Mouse (Mus musculus): ENCODE measurements around the gene Aqp9. TPM values are rescaled to one million over a fixed set of nuclear protein-coding genes. Genes with fewer than 3 reads are reported as not detected.
A peak's percentile ranks its signal among the peaks of the same experiment; 100 is the strongest.

Gene Aqp9
- polyA plus RNA-seq, 1 experiment from 2014 or later, result 0.21 TPM

DNA sequence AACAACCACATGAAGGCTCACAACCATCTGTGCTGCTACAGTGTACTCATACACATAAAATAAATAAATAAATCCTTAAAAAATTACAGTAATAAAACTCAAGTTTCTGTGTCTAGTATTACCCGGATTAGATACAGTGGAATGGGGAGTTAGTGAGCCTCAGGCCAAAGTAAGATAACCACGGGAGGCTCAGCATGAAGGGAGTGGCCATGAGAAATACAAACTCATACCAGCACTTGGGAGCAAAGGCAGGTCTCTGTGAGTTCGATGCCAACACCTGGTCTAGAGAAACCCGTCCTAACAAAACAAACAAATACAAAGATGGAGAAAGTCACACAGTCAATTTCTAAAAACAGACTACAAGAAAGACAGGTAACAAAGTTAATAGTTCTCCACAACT, 18.3 kb downstream of the Aqp9 start:
- TF ChIP-seq CTCF (IDR thresholded peaks at IDR 0.05; ENCODE audit: low read depth), result no peak
- Histone ChIP-seq H3K4me2 (replicated peaks; ENCODE audit: low read depth) (no peak overlapping the region), H3K27me3 (replicated peaks; ENCODE audit: control insufficient read depth, insufficient read depth, low read length) (no peaks in the 10 kb centered on the region), H3K9ac (ENCODE audit: low read depth, low read length) (no peak overlapping the region), H3K27ac (ENCODE audit: low read depth, low read length) (no peak overlapping the region), H3K9me3 (ENCODE audit: control insufficient read depth) (no peaks in the 10 kb centered on the region), H3K4me3 (ENCODE audit: low read depth, low read length) (no peak overlapping the region), H3K36me3 (ENCODE audit: control insufficient read depth, insufficient read depth) (no peaks in the 10 kb centered on the region), H3K4me1 (replicated peaks; ENCODE audit: control insufficient read depth, insufficient read depth, low read length) (no peaks in the 10 kb centered on the region)
- 54% methylated on average over 4 of the region's 4 CpGs for WGBS
- no peak for ATAC-seq

DNA sequence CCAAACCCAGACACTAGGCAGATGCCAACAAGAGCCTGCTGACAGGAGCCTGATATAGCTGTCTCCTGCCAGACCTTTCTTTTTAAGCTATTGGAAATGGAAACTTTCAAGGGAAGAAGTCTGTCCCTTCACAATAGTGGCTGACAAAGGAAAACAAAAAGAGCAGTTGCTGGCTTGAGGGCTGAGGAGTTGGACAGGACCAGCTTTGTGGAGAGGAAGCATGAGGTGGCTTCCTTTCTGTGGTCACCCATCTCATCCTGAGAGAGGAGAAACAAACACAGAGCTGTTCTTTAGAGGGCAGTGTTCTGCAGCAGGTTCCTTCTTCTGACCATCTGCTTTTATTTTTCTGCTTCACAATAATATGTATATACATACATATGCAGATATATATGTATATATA, 19.6 kb downstream of the Aqp9 start:
- Histone ChIP-seq H3K4me1 (replicated peaks; ENCODE audit: control insufficient read depth, insufficient read depth, low read length) (no peaks in the 10 kb centered on the region), H3K36me3 (ENCODE audit: control insufficient read depth, insufficient read depth) (no peaks in the 10 kb centered on the region), H3K4me2 (replicated peaks; ENCODE audit: low read depth) (no peak overlapping the region), H3K9ac (ENCODE audit: low read depth, low read length) (no peak overlapping the region), H3K27me3 (replicated peaks; ENCODE audit: control insufficient read depth, insufficient read depth, low read length) (no peaks in the 10 kb centered on the region), H3K27ac (ENCODE audit: low read depth, low read length) (no peak overlapping the region), H3K4me3 (ENCODE audit: low read depth, low read length) (no peak overlapping the region), H3K9me3 (ENCODE audit: control insufficient read depth) (no peaks in the 10 kb centered on the region)
- ATAC-seq, result no peak
- no peak for TF ChIP-seq CTCF (IDR thresholded peaks at IDR 0.05; ENCODE audit: low read depth)

DNA sequence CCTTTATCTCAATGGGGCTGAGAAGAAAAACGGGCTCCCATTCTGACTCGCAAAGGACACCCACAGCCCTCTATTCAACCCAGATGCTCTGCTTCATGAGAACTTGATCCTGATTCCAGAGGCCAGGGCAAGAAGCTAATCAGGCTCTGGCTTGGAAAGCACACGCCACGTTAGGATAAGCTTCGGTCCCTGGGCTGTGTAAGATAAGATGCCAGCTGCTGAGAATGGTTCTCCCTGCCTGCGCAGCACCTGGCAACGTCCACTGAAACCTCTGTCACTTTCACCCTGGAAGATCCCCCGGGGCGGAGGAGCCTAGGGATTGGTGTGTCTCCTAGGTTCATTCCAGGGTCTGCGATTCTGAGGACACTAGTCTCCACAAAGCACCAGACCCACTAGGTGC, 22.3 kb downstream of the Aqp9 start:
- Histone ChIP-seq H3K4me3 (ENCODE audit: low read depth, low read length) (no peak overlapping the region), H3K36me3 (ENCODE audit: control insufficient read depth, insufficient read depth) (no peaks in the 10 kb centered on the region), H3K4me2 (replicated peaks; ENCODE audit: low read depth) (no peak overlapping the region), H3K27ac (ENCODE audit: low read depth, low read length) (no peak overlapping the region), H3K9ac (ENCODE audit: low read depth, low read length) (no peak overlapping the region), H3K9me3 (ENCODE audit: control insufficient read depth) (no peaks in the 10 kb centered on the region), H3K27me3 (replicated peaks; ENCODE audit: control insufficient read depth, insufficient read depth, low read length) (no peaks in the 10 kb centered on the region), H3K4me1 (replicated peaks; ENCODE audit: control insufficient read depth, insufficient read depth, low read length) (no peaks in the 10 kb centered on the region)
- no peak for ATAC-seq
- WGBS, result 82% methylated on average over 10 of the region's 10 CpGs
- TF ChIP-seq CTCF (IDR thresholded peaks at IDR 0.05; ENCODE audit: low read depth), result no peak

DNA sequence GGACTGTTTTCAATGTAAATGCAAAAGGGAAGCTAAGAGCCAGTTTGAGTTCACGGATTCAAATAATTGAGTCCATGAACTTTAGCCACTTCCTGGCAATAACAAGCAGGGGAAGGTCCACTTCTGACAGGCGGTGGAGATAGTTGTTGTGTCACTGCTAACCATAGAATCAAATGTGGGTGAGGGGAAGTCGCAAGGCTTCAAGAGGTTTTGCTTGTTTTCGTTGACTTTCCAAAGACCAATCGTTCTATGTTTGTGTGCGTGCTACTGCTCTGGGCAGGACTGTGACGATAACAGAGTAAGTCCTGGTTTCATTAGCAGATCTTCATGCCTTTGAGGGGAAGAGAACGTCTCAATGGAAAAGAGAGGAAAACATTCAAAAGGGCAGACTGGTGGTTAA, 28.3 kb downstream of the Aqp9 start:
- WGBS, result 51% methylated on average over 8 of the region's 8 CpGs
- H3K27me3 ChIP-seq (replicated peaks; ENCODE audit: control insufficient read depth, insufficient read depth, low read length), result no peaks in the 10 kb centered on the region
- H3K9me3 ChIP-seq (ENCODE audit: control insufficient read depth), result no peaks in the 10 kb centered on the region
- H3K36me3 ChIP-seq (ENCODE audit: control insufficient read depth, insufficient read depth), result no peaks in the 10 kb centered on the region
- H3K9ac ChIP-seq (ENCODE audit: low read depth, low read length), result no peak overlapping the region
- ATAC-seq, result peak; percentile 33; the same call in 1 of the 2 replicates
- H3K4me3 ChIP-seq (ENCODE audit: low read depth, low read length), result no peak overlapping the region
- no peaks in the 10 kb centered on the region for H3K4me1 ChIP-seq (replicated peaks; ENCODE audit: control insufficient read depth, insufficient read depth, low read length)
- H3K27ac ChIP-seq (ENCODE audit: low read depth, low read length), result peak overlapping the region; percentile 22; the same call in 1 of the 2 replicates
- no peak overlapping the region for H3K4me2 ChIP-seq (replicated peaks; ENCODE audit: low read depth)
- TF ChIP-seq CTCF (IDR thresholded peaks at IDR 0.05; ENCODE audit: low read depth), result no peak

DNA sequence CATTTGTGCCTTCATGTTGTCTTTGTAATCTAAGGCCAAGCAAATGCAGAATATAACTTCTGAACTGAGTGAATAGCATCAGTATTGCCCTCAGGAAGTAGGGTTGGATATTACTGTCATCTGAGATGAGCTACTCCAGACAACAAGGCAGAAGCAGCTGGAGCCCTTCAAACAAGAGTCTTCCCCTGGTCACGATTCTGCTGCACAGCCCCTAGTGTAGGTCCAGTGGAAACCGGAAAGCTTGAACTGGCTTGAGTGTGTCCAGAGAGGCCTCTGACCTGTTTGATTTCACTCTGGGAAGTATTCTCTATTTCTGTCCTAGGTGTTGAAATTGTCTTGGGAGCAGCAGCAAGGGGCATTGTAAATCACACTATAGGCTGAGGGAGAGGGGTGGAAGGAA, 29.5 kb downstream of the Aqp9 start:
- ATAC-seq, result no peak
- Histone ChIP-seq H3K27ac (ENCODE audit: low read depth, low read length) (no peak overlapping the region), H3K4me1 (replicated peaks; ENCODE audit: control insufficient read depth, insufficient read depth, low read length) (no peaks in the 10 kb centered on the region), H3K9ac (ENCODE audit: low read depth, low read length) (no peak overlapping the region), H3K36me3 (ENCODE audit: control insufficient read depth, insufficient read depth) (no peaks in the 10 kb centered on the region), H3K9me3 (ENCODE audit: control insufficient read depth) (no peaks in the 10 kb centered on the region), H3K4me3 (ENCODE audit: low read depth, low read length) (no peak overlapping the region), H3K27me3 (replicated peaks; ENCODE audit: control insufficient read depth, insufficient read depth, low read length) (no peaks in the 10 kb centered on the region), H3K4me2 (replicated peaks; ENCODE audit: low read depth) (no peak overlapping the region)
- no peak for TF ChIP-seq CTCF (IDR thresholded peaks at IDR 0.05; ENCODE audit: low read depth)
- WGBS, result 66% methylated on average over 2 of the region's 2 CpGs

DNA sequence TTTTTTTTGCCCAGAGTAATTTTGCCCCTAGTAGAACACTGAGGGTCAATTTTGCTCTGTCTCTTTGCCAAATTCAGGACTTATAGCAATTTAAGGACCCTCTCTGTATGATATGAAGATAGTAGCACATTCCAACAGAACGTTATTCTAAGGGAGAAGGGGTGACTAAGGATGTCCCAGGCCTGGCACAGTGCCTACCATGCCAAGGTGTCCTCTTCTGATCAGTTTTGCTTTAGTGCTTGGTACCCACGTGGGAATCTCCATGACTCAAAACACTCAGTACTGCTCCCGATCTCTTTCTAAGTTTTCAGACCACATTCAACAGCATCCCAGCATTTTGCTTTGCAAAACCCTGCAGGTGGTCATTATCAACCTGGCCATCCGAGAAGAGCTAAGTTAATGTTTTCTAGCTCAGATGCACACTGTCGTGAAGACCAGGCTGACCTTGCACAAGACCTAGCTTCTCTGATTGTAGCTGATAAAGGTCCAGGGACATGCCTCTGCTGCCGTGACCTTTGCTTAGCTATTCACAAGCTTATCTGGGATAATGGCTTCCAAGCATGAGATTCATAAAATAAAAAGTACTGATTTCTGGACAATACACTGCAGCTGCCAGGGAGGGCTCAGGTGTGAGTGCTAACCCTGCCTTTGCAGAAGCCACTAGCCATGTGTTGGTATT, 31.1 kb downstream of the Aqp9 start:
- no peak overlapping the region for H3K9ac ChIP-seq (ENCODE audit: low read depth, low read length)
- H3K9me3 ChIP-seq (ENCODE audit: control insufficient read depth), result no peaks in the 10 kb centered on the region
- no peak for TF ChIP-seq CTCF (IDR thresholded peaks at IDR 0.05; ENCODE audit: low read depth)
- no peak overlapping the region for H3K27ac ChIP-seq (ENCODE audit: low read depth, low read length)
- ATAC-seq, result peak; percentile 57
- no peaks in the 10 kb centered on the region for H3K27me3 ChIP-seq (replicated peaks; ENCODE audit: control insufficient read depth, insufficient read depth, low read length)
- WGBS, result 41% methylated on average over 6 of the region's 6 CpGs
- no peak overlapping the region for H3K4me2 ChIP-seq (replicated peaks; ENCODE audit: low read depth)
- H3K4me3 ChIP-seq (ENCODE audit: low read depth, low read length), result no peak overlapping the region
- no peaks in the 10 kb centered on the region for H3K4me1 ChIP-seq (replicated peaks; ENCODE audit: control insufficient read depth, insufficient read depth, low read length)
- H3K36me3 ChIP-seq (ENCODE audit: control insufficient read depth, insufficient read depth), result no peaks in the 10 kb centered on the region

DNA sequence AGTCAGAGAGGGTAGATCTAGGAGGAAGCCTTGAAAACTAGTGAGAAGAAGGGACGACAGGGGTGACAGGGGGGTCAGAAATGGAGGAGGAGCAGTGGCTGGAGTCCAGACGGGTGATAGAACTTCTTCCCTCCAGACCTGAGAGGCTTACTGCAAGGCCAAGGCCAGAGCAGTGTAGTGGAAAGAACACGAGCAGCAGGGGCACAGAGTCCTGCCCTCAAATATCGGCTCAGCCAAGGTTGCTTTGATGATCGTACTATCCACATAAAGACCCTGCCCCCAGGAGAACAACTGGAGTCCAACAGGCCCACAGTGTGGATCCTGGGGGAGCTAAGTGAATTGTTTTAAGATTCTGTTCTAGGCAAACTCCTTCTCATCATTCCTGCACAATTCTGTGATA, 33.4 kb downstream of the Aqp9 start:
- Histone ChIP-seq H3K27me3 (replicated peaks; ENCODE audit: control insufficient read depth, insufficient read depth, low read length) (no peaks in the 10 kb centered on the region), H3K9me3 (ENCODE audit: control insufficient read depth) (no peaks in the 10 kb centered on the region), H3K4me1 (replicated peaks; ENCODE audit: control insufficient read depth, insufficient read depth, low read length) (no peaks in the 10 kb centered on the region), H3K27ac (ENCODE audit: low read depth, low read length) (no peak overlapping the region), H3K4me2 (replicated peaks; ENCODE audit: low read depth) (no peak overlapping the region), H3K9ac (ENCODE audit: low read depth, low read length) (no peak overlapping the region), H3K36me3 (ENCODE audit: control insufficient read depth, insufficient read depth) (no peaks in the 10 kb centered on the region), H3K4me3 (ENCODE audit: low read depth, low read length) (no peak overlapping the region)
- 66% methylated on average over 5 of the region's 5 CpGs for WGBS
- no peak for TF ChIP-seq CTCF (IDR thresholded peaks at IDR 0.05; ENCODE audit: low read depth)
- ATAC-seq, result no peak
